Mouse (Mus musculus) urinary bladder, postnatal 14 days (tissue): ENCODE results near the gene Stox1.
"Not testable (repeated sequence)": the region's sequence is repeated elsewhere in the genome, so short reads cannot be mapped to it uniquely, and the experiment has no call there.

Experiments used
- DNase-seq: peaks from one replicate; pipeline ENCODE4 v3.0.0; 2021; ENCODE audit warnings: low spot score

Stox1 gene

GRCm38 (mm10) chr10:62725771-62726687 is at the start of gene Stox1:
Gene Stox1, minus strand, starts transcription at chr10:62726128.
- DNase-seq = peak; percentile 55

GRCm38 (mm10) chr10:62750781-62751180 is 24.9 kb upstream of the Stox1 start:
- no peak for DNase-seq

- no peak for DNase-seq
Measured at GRCm38 (mm10) chr10:62739961-62740737, 14.2 kb upstream of the Stox1 start.

GRCm38 (mm10) chr10:62736965-62737688 is 11.2 kb upstream of the Stox1 start:
- no peak for DNase-seq

GRCm38 (mm10) chr10:62730826-62731225 is 4.9 kb upstream of the Stox1 start:
- DNase-seq = no peak

GRCm38 (mm10) chr10:62724936-62725335 is 992 bp downstream of the Stox1 start:
- DNase-seq = no peak

- no peak for DNase-seq
Measured at GRCm38 (mm10) chr10:62722701-62723100, 3.2 kb downstream of the Stox1 start.

- not testable (repeated sequence) for DNase-seq
Measured at GRCm38 (mm10) chr10:62720574-62720973, 5.4 kb downstream of the Stox1 start.

- no peak for DNase-seq
Measured at GRCm38 (mm10) chr10:62713457-62713856, 12.5 kb downstream of the Stox1 start.

- no peak for DNase-seq
Measured at GRCm38 (mm10) chr10:62703579-62703978, 22.3 kb downstream of the Stox1 start.

- DNase-seq = no peak
Measured at GRCm38 (mm10) chr10:62702436-62702835, 23.5 kb downstream of the Stox1 start.

GRCm38 (mm10) chr10:62692771-62693170 is 33.2 kb downstream of the Stox1 start:
- no peak for DNase-seq

- DNase-seq = no peak
Measured at GRCm38 (mm10) chr10:62692244-62692643, 33.7 kb downstream of the Stox1 start.

GRCm38 (mm10) chr10:62687032-62687674 is 38.8 kb downstream of the Stox1 start:
- DNase-seq = no peak

- DNase-seq = peak; percentile 14
Measured at GRCm38 (mm10) chr10:62683043-62683442, 42.9 kb downstream of the Stox1 start.

- DNase-seq = no peak
Measured at GRCm38 (mm10) chr10:62679833-62680232, 46.1 kb downstream of the Stox1 start.

GRCm38 (mm10) chr10:62677329-62677728 is 48.6 kb downstream of the Stox1 start:
- DNase-seq = no peak

- no peak for DNase-seq
Measured at GRCm38 (mm10) chr10:62676196-62676595, 49.7 kb downstream of the Stox1 start.

- DNase-seq = no peak
Measured at GRCm38 (mm10) chr10:62672359-62672758, 53.6 kb downstream of the Stox1 start.

GRCm38 (mm10) chr10:62669245-62669644 is 56.7 kb downstream of the Stox1 start:
- no peak for DNase-seq

GRCm38 (mm10) chr10:62668463-62668862 is 57.5 kb downstream of the Stox1 start:
- no peak for DNase-seq

- DNase-seq = no peak
Measured at GRCm38 (mm10) chr10:62668043-62668442, 57.9 kb downstream of the Stox1 start.
